Mouse (Mus musculus): ENCODE data around the gene Macrod2.
A peak's percentile ranks its signal among the peaks of the same experiment; 100 is the strongest.

Gene Macrod2

GRCm38 (mm10) chr2:142058751-142059090 lies 1663.6 kb downstream of the Macrod2 start:
- DNase-seq, result no peak

- DNase-seq, result no peak
Observed at GRCm38 (mm10) chr2:142108947-142109346, 1713.8 kb downstream of the Macrod2 start.

GRCm38 (mm10) chr2:142116623-142117022 lies 1721.5 kb downstream of the Macrod2 start:
- no peak for DNase-seq

- DNase-seq, result no peak
Observed at GRCm38 (mm10) chr2:142128109-142128508, 1733.0 kb downstream of the Macrod2 start.

GRCm38 (mm10) chr2:142129166-142129565 lies 1734.1 kb downstream of the Macrod2 start:
- DNase-seq, result no peak

GRCm38 (mm10) chr2:142149310-142149709 lies 1754.2 kb downstream of the Macrod2 start:
- DNase-seq, result no peak

GRCm38 (mm10) chr2:142163506-142164275 lies 1768.6 kb downstream of the Macrod2 start:
- DNase-seq, result no peak

- DNase-seq, result no peak
Observed at GRCm38 (mm10) chr2:142169649-142170048, 1774.5 kb downstream of the Macrod2 start.

- DNase-seq, result peak; percentile 40
Observed at GRCm38 (mm10) chr2:142172706-142173105, 1777.6 kb downstream of the Macrod2 start.

GRCm38 (mm10) chr2:142174039-142174438 lies 1778.9 kb downstream of the Macrod2 start:
- DNase-seq, result no peak

- no peak for DNase-seq
Observed at GRCm38 (mm10) chr2:142186922-142187321, 1791.8 kb downstream of the Macrod2 start.

- peak; percentile 24 for DNase-seq
Observed at GRCm38 (mm10) chr2:142187428-142187827, 1792.3 kb downstream of the Macrod2 start.

GRCm38 (mm10) chr2:142217371-142217770 lies 1822.3 kb downstream of the Macrod2 start:
- no peak for DNase-seq

- no peak for DNase-seq
Observed at GRCm38 (mm10) chr2:142222137-142222921, 1827.2 kb downstream of the Macrod2 start.

GRCm38 (mm10) chr2:142222926-142223325 lies 1827.8 kb downstream of the Macrod2 start:
- DNase-seq, result no peak

- no peak for DNase-seq
Observed at GRCm38 (mm10) chr2:142230985-142231549, 1836.0 kb downstream of the Macrod2 start.

- DNase-seq, result no peak
Observed at GRCm38 (mm10) chr2:142232828-142233227, 1837.7 kb downstream of the Macrod2 start.

- peak; percentile 17 for DNase-seq
Observed at GRCm38 (mm10) chr2:142243483-142243882, 1848.4 kb downstream of the Macrod2 start.

- DNase-seq, result no peak
Observed at GRCm38 (mm10) chr2:142250383-142250782, 1855.3 kb downstream of the Macrod2 start.

- DNase-seq, result no peak
Observed at GRCm38 (mm10) chr2:142251518-142251917, 1856.4 kb downstream of the Macrod2 start.

GRCm38 (mm10) chr2:142253913-142254312 lies 1858.8 kb downstream of the Macrod2 start:
- peak; percentile 72 for DNase-seq

GRCm38 (mm10) chr2:142254566-142254965 lies 1859.5 kb downstream of the Macrod2 start:
- peak; percentile 15 for DNase-seq

GRCm38 (mm10) chr2:142257501-142257900 lies 1862.4 kb downstream of the Macrod2 start:
- peak; percentile 34 for DNase-seq

GRCm38 (mm10) chr2:142261046-142261445 lies 1865.9 kb downstream of the Macrod2 start:
- DNase-seq, result no peak

Measured in layer of hippocampus, adult 9-11 months (tissue).